Mouse (Mus musculus): ENCODE measurements at regions not wholly inside any gene's neighbourhood (a gene's known extent, or its start where the extent isn't known, plus 50 kb on each side); places are given as distances from the start of the nearest gene placed in this dataset.

GRCm38 (mm10) chr3:115804616-115805015 lies 83.0 kb upstream of the Dph5 start:
- TF ChIP-seq CTCF (IDR thresholded peaks at IDR 0.05; ENCODE audit: low read depth, low read length) = no peak
- TF ChIP-seq POLR2A (IDR thresholded peaks at IDR 0.05; ENCODE audit: extremely low read depth, insufficient read depth, low read length) = no peak

All from liver, adult 2 months (tissue).